Mouse (Mus musculus): ENCODE results near the gene Zbtb32. TPM values are rescaled to one million over a fixed set of nuclear protein-coding genes. Genes with fewer than 3 reads are reported as not detected.

The Zbtb32 gene
- polyA plus RNA-seq, 1 experiment from 2014 or later, result 0.23 TPM

DNA sequence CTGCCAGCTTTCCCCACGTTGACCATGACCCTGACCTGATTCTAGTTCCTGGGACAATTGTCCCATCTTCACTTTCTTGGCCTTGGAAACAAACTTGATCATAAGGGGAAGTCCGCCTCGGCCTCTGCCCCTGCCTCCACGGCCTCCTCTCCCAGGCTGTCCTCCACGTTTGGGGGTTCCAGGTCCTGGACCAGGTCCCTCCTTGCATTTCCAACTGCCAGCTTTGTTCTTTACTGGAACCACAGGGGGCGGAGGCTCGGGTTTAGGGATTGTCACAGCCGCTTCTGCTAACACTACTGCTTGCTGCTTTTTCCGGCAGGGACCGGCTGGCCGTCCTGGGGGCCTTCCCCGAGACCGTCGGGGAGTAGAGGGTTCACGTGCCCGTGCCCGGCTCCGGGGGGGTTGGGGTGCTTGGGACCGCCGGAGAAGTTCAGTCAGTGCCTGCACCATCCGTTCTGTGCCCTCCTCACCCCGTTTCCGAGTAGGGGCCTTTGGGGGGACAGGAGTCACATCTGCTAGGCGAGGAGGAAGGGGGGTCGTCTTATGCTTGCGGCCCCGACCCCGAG lies 12.2 kb downstream of the Zbtb32 start:
- H3K9me3 ChIP-seq, result no peaks in the 10 kb centered on the region
- peak overlapping the region; percentile 96 for H3K4me2 ChIP-seq (replicated peaks)
- H3K36me3 ChIP-seq, result peaks cover 53% of the 10 kb centered on the region
- H3K4me1 ChIP-seq, result peaks cover 22% of the 10 kb centered on the region
- H3K9ac ChIP-seq, result peak overlapping the region; percentile 99
- no peaks in the 10 kb centered on the region for H3K27me3 ChIP-seq
- ATAC-seq (ENCODE audit: low FRiP score, low read depth), result no peak
- H3K4me3 ChIP-seq, result peak overlapping the region; percentile 97
- WGBS, result 90% methylated on average over 28 of the region's 28 CpGs
- no peak overlapping the region for H3K27ac ChIP-seq

DNA sequence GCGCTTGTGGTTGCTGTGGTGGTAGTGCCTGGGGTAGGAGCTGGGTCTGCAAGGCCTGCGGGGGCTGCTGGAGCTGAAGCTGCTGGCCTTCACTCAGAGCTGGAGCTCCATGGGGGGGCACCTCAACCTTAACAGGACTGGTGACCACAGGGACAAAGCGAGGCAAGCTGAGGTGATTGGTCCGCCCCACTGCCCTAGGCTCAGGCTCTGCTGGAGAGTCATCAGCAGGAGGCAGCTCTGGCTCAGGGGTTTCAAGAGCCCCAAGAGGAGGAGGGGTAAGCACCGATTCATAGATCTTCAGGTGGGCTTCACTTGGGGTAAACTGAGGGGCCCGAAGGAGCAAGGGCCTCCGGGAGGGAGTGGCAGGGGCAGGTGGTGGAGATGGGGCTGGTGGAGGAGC lies 13.5 kb downstream of the Zbtb32 start:
- peaks cover 20% of the 10 kb centered on the region for H3K4me1 ChIP-seq
- H3K4me2 ChIP-seq (replicated peaks), result no peak overlapping the region
- no peak for ATAC-seq (ENCODE audit: low FRiP score, low read depth)
- H3K27me3 ChIP-seq, result no peaks in the 10 kb centered on the region
- WGBS, result 93% methylated on average over 7 of the region's 7 CpGs
- no peak overlapping the region for H3K27ac ChIP-seq
- H3K9ac ChIP-seq, result no peak overlapping the region
- no peaks in the 10 kb centered on the region for H3K9me3 ChIP-seq
- peaks cover 67% of the 10 kb centered on the region for H3K36me3 ChIP-seq
- H3K4me3 ChIP-seq, result no peak overlapping the region

DNA sequence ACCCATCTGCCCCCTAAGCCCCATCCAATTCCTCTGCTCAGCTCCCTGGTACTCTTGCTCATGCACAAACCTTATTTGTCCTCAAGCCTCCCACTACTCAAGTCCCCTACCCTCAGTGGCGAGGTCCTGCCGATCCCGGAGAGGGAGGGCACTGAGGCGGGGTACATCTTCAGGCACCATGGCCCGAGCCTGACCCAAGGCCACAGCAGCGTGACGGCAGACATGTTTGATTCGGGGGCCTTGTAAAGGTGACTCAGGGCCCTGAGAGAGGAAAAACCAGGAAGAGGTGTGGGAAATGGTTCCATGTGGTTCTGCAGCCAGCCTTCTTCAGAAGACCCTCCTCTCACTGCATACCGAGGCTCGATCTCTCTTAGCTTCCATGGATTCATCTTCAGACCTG lies 14.4 kb downstream of the Zbtb32 start:
- Histone ChIP-seq H3K9me3 (no peaks in the 10 kb centered on the region), H3K4me2 (replicated peaks) (no peak overlapping the region), H3K27ac (no peak overlapping the region), H3K4me3 (no peak overlapping the region), H3K27me3 (no peaks in the 10 kb centered on the region), H3K36me3 (peaks cover 75% of the 10 kb centered on the region), H3K4me1 (peaks cover 13% of the 10 kb centered on the region), H3K9ac (no peak overlapping the region)
- no peak for ATAC-seq (ENCODE audit: low FRiP score, low read depth)
- 94% methylated on average over 10 of the region's 10 CpGs for whole genome bisulfite sequencing

- Histone ChIP-seq H3K9me3 (no peaks in the 10 kb centered on the region), H3K4me3 (no peak overlapping the region), H3K27me3 (no peaks in the 10 kb centered on the region), H3K4me2 (replicated peaks) (no peak overlapping the region), H3K27ac (no peak overlapping the region), H3K9ac (no peak overlapping the region), H3K36me3 (peaks cover 100% of the 10 kb centered on the region), H3K4me1 (peaks cover 1% of the 10 kb centered on the region)
- 94% methylated on average over 16 of the region's 16 CpGs for WGBS
- ATAC-seq (ENCODE audit: low FRiP score, low read depth), result no peak
Measured at GRCm38 (mm10) chr7:30581547-30581946, 17.2 kb downstream of the Zbtb32 start.

- Histone ChIP-seq H3K4me2 (replicated peaks) (no peak overlapping the region), H3K9me3 (no peaks in the 10 kb centered on the region), H3K27ac (no peak overlapping the region), H3K36me3 (peaks cover 100% of the 10 kb centered on the region), H3K4me1 (no peaks in the 10 kb centered on the region), H3K27me3 (no peaks in the 10 kb centered on the region), H3K9ac (no peak overlapping the region), H3K4me3 (no peak overlapping the region)
- no peak for ATAC-seq (ENCODE audit: low FRiP score, low read depth)
- 92% methylated on average over 8 of the region's 8 CpGs for WGBS
Measured at GRCm38 (mm10) chr7:30579950-30580349, 18.8 kb downstream of the Zbtb32 start.

DNA sequence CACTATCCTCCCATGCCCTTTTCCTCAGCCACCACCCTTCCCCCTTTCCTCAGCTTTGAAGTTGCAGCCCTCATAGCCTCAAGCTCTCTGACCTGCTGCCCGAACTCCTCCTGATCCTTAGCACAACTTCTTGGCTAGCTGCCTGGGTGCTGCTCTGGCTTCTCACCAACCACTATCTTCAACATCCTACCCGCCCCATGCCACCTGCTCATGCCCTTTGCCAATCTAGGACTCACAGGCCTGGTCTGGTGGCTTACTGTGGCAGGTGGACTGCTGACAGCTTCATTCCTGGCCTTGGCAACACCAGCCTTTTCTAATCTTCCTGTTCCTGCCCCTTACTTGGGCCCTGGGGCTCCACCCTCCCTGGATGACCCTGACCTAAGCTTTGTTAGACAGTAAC lies 25.7 kb downstream of the Zbtb32 start:
- H3K27ac ChIP-seq, result no peak overlapping the region
- no peaks in the 10 kb centered on the region for H3K27me3 ChIP-seq
- H3K9ac ChIP-seq, result no peak overlapping the region
- H3K4me3 ChIP-seq, result no peak overlapping the region
- WGBS, result 87% methylated on average over 2 of the region's 2 CpGs
- no peaks in the 10 kb centered on the region for H3K9me3 ChIP-seq
- H3K36me3 ChIP-seq, result peaks cover 97% of the 10 kb centered on the region
- no peak for ATAC-seq (ENCODE audit: low FRiP score, low read depth)
- no peak overlapping the region for H3K4me2 ChIP-seq (replicated peaks)
- H3K4me1 ChIP-seq, result no peaks in the 10 kb centered on the region

- peaks cover 95% of the 10 kb centered on the region for H3K36me3 ChIP-seq
- 91% methylated on average over 5 of the region's 5 CpGs for WGBS
Measured at GRCm38 (mm10) chr7:30572389-30572788, 26.3 kb downstream of the Zbtb32 start.

GRCm38 (mm10) chr7:30567555-30567954 lies 31.2 kb downstream of the Zbtb32 start:
- H3K9me3 ChIP-seq, result no peaks in the 10 kb centered on the region
- 91% methylated on average over 11 of the region's 11 CpGs for WGBS
- H3K4me3 ChIP-seq, result no peak overlapping the region
- H3K27me3 ChIP-seq, result no peaks in the 10 kb centered on the region
- H3K27ac ChIP-seq, result no peak overlapping the region
- peaks cover 70% of the 10 kb centered on the region for H3K36me3 ChIP-seq
- no peak for ATAC-seq (ENCODE audit: low FRiP score, low read depth)
- H3K4me1 ChIP-seq, result peaks cover 7% of the 10 kb centered on the region
- H3K9ac ChIP-seq, result no peak overlapping the region
- no peak overlapping the region for H3K4me2 ChIP-seq (replicated peaks)

More at GRCm38 (mm10) chr7:30572389-30572788, 26.3 kb downstream of the Zbtb32 start:
- H3K4me1 ChIP-seq, result no peaks in the 10 kb centered on the region
- no peak overlapping the region for H3K4me3 ChIP-seq
- no peak overlapping the region for H3K4me2 ChIP-seq (replicated peaks)
- H3K9ac ChIP-seq, result no peak overlapping the region
- H3K27ac ChIP-seq, result no peak overlapping the region
- H3K27me3 ChIP-seq, result no peaks in the 10 kb centered on the region
- no peak for ATAC-seq (ENCODE audit: low FRiP score, low read depth)
- no peaks in the 10 kb centered on the region for H3K9me3 ChIP-seq

GRCm38 (mm10) chr7:30566033-30566432 lies 32.7 kb downstream of the Zbtb32 start:
- H3K27ac ChIP-seq, result no peak overlapping the region
- H3K27me3 ChIP-seq, result no peaks in the 10 kb centered on the region
- no peak for ATAC-seq (ENCODE audit: low FRiP score, low read depth)
- H3K9ac ChIP-seq, result no peak overlapping the region
- 93% methylated on average over 9 of the region's 9 CpGs for WGBS
- H3K9me3 ChIP-seq, result no peaks in the 10 kb centered on the region
- H3K4me1 ChIP-seq, result peaks cover 16% of the 10 kb centered on the region
- no peak overlapping the region for H3K4me3 ChIP-seq
- H3K36me3 ChIP-seq, result peaks cover 58% of the 10 kb centered on the region
- H3K4me2 ChIP-seq (replicated peaks), result no peak overlapping the region

DNA sequence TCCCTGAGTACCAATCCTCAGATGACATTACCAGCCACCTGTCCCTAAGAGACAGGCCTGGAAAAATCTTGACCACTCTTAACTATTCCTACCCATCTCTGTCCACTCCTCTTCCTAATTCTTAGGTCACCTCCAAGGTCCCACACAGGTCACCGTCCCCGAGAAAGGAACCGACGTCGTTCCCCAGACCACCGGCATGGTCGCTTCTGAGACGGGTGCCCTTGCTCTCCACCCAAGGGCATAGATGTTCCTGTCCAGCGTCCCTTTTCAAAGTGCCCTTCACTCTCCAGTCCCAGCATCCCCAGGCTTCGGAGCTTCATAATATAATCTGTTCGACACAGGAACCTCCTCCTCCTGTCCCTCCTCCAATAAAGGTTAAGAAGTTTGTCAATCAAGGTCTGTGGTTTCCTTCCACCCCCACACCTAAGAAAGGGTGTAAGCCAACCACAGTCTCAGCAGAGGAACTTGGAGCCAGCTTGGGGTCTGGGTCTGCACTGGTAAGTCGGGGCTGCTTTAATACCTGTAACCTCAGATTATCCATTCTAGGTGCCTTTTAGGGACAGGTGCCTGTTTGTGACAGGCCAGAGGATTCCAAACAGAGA lies 33.6 kb downstream of the Zbtb32 start, which contains the start of gene Igflr1:
TSS of gene Igflr1 (plus strand) at position 458 of the 602 bp plus-strand sequence.
- H3K4me3 ChIP-seq, result peak within 1 kb of the TSS; percentile 74; the same call in 1 of the 2 replicates
- H3K4me2 ChIP-seq (replicated peaks), result peak within 1 kb of the TSS; percentile 82
- H3K27ac ChIP-seq, result no peak within 1 kb of the TSS; the same call in 1 of the 2 replicates
- ATAC-seq (ENCODE audit: low FRiP score, low read depth), result no peak
- no peaks in the 10 kb centered on the region for H3K27me3 ChIP-seq
- no peak within 1 kb of the TSS for H3K9ac ChIP-seq
- WGBS, result 96% methylated on average over 12 of the region's 12 CpGs
- H3K9me3 ChIP-seq, result no peaks in the 10 kb centered on the region
- H3K36me3 ChIP-seq, result peaks cover 48% of the 10 kb centered on the region
- peaks cover 19% of the 10 kb centered on the region for H3K4me1 ChIP-seq

DNA sequence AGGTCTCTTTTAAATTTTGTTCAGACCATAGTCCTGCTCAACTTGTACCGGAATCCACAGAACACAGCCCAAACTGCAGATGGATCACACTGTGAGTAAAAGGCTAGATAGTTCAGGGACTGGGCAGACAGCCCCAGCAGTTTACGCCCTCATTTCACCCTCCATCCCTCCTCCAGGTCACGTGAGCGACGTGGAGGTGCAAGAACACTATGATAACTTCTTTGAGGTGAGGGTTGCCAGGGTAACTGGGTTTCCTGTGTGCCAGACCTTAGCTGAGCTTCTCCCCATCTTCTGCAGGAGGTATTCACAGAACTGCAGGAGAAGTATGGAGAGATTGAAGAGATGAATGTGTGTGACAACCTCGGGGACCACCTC lies 34.8 kb downstream of the Zbtb32 start:
- ATAC-seq (ENCODE audit: low FRiP score, low read depth), result no peak
- Histone ChIP-seq H3K27ac (peak overlapping the region; percentile 97; the same call in 1 of the 2 replicates), H3K9ac (peak overlapping the region; percentile 81)

DNA sequence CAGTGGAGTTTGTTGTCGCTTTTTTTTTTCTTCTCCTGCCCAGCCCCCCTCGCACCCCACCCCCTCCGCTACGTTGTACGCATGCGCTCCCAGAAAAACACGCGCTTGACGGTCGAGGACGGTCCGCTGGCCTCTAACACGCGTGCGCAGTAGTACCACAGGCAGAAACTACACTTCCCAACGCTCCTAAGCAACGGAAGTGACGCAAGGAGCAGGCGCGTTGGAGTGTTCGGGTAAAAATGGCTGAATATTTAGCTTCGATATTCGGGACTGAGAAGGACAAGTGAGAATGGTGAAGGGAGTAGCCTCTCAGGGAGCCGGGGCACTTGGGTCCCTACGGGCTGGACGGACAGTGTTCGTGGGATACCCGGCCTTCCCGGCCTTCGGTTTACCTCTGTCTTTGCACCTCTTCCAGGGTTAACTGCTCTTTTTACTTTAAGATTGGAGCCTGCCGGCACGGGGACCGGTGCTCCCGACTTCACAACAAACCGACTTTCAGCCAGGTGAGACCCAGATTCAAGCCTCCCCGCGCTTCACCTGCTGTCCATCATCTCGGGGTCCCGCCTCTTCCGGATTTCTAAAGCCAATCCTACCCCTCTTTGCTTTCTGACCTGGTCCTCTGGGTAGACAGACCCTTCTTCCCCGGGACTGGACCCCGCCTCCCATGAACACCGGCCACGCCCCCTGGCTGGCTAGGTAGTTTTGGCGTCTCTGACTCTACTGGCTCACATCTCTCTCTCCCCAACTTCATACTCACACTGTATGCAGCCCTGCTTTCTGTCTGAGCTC lies 35.4 kb downstream of the Zbtb32 start, which contains the start of the genes U2af1l4, Gm49396 and Psenen:
TSS of gene U2af1l4 (plus strand) at position 185 of the 789 bp plus-strand sequence.
TSS of gene Gm49396 (plus strand) at position 228 of the 789 bp plus-strand sequence.
TSS of gene Psenen (minus strand) at position 511 of the 789 bp plus-strand sequence.
- ATAC-seq (ENCODE audit: low FRiP score, low read depth), result peak; percentile 89
- under 1% methylated on average over 45 of the region's 45 CpGs for WGBS
- Histone ChIP-seq H3K27ac (peak within 1 kb of the TSS; percentile 97), H3K4me1 (peaks cover 31% of the 10 kb centered on the region), H3K4me2 (replicated peaks) (peak within 1 kb of the TSS; percentile 82), H3K9me3 (no peaks in the 10 kb centered on the region), H3K27me3 (no peaks in the 10 kb centered on the region), H3K9ac (peak within 1 kb of the TSS; percentile 81), H3K36me3 (peaks cover 30% of the 10 kb centered on the region), H3K4me3 (peak within 1 kb of the TSS; percentile 74)

More for the DNA sequence above, 34.8 kb downstream of the Zbtb32 start:
- WGBS, result 20% methylated on average over 6 of the region's 6 CpGs
- H3K9me3 ChIP-seq, result no peaks in the 10 kb centered on the region
- H3K4me2 ChIP-seq (replicated peaks), result peak overlapping the region; percentile 82
- H3K36me3 ChIP-seq, result peaks cover 36% of the 10 kb centered on the region
- peak overlapping the region; percentile 74 for H3K4me3 ChIP-seq
- peaks cover 25% of the 10 kb centered on the region for H3K4me1 ChIP-seq
- no peaks in the 10 kb centered on the region for H3K27me3 ChIP-seq
